Mouse (Mus musculus) forebrain, embryonic 12.5 days (tissue): ENCODE measurements around the gene Tspan2. TPM values are rescaled to one million over a fixed set of nuclear protein-coding genes. Genes with fewer than 3 reads are reported as not detected.

Experiments used
- ATAC-seq: fragments of 200-750 bp; cut with Nextera tagmentation; 2 replicates; pipeline ENCODE4 v1.8.0; 2017; ENCODE audit warnings: moderate TSS enrichment; ENCODE audit not compliant: low FRiP score
- H3K27ac ChIP-seq: fragments of 300-500 bp; sonication (generic); 2 replicates; pipeline ENCODE4 v1.5.1; 2016; ENCODE audit warnings: mild to moderate bottlenecking
- H3K27me3 ChIP-seq: fragments of 300-500 bp; sonication (generic); 2 replicates; pipeline ENCODE4 v1.6.1; 2016; ENCODE audit warnings: mild to moderate bottlenecking
- H3K36me3 ChIP-seq: fragments of 300-500 bp; sonication (generic); replicated peaks from 2 replicates; pipeline ENCODE4 v1.6.1; 2016; ENCODE audit warnings: mild to moderate bottlenecking
- H3K4me1 ChIP-seq: fragments of 300-500 bp; sonication (generic); 2 replicates; pipeline ENCODE4 v1.6.1; 2016
- H3K4me2 ChIP-seq: fragments of 300-500 bp; sonication (generic); 2 replicates; pipeline ENCODE4 v1.6.1; 2016; ENCODE audit warnings: mild to moderate bottlenecking, moderate library complexity
- H3K4me3 ChIP-seq: fragments of 300-500 bp; sonication (generic); replicated peaks from 2 replicates; pipeline ENCODE4 v1.5.1; 2016; ENCODE audit warnings: mild to moderate bottlenecking
- H3K9ac ChIP-seq: fragments of 300-500 bp; sonication (generic); 2 replicates; pipeline ENCODE4 v1.6.1; 2016; ENCODE audit warnings: mild to moderate bottlenecking
- H3K9me3 ChIP-seq: fragments of 300-500 bp; sonication (generic); 2 replicates; pipeline ENCODE4 v1.6.1; 2016
- WGBS: fragments of 180-500 bp; shearing (Covaris S2); methylation state at CpG from one replicate; pipeline ENCODE4 v1.1.7; 2016; 5-methylcytosine and 5-hydroxymethylcytosine counted together
- polyA plus RNA-seq: library from polyadenylated mRNA; unstranded; fragments of >200 nt; fragmentation: Nextera tagmentation; extraction: Ambion mirVana; gene quantifications from 2 replicates; pipeline ENCODE4 v1.2.1, GENCODE M21; 2016

Tspan2 gene
- polyA plus RNA-seq, 1 experiment from 2014 or later = 7.7 TPM

DNA sequence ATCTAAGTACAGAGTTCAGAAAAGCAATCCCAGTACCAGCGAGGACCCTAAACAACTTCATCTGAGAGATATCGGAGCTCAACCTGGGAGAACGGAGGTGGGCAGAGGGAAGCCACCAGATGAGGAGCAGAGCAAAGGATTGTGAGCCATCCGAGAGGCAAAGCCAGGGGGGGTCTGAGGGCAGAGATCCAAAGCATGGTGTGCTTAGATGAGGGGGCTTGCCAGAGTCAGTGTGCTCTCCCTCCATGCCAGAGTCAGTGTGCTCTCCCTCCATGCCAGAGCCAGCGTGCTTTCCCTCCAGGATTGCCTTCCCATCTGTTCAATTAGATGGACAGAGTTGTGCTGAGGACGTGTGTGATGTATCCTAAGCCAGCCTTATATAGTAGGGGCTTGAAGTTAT is 2.8 kb downstream of the Tspan2 start:
- no peak for ATAC-seq
- no peak overlapping the region for H3K9ac ChIP-seq
- H3K27ac ChIP-seq = no peak overlapping the region
- no peak overlapping the region for H3K4me2 ChIP-seq
- peaks cover 16% of the 10 kb centered on the region; the same call in 1 of the 2 replicates for H3K27me3 ChIP-seq
- no peaks in the 10 kb centered on the region for H3K36me3 ChIP-seq
- H3K9me3 ChIP-seq = no peaks in the 10 kb centered on the region
- WGBS = 82% methylated on average over 6 of the region's 6 CpGs
- H3K4me3 ChIP-seq = no peak overlapping the region
- peaks cover 15% of the 10 kb centered on the region for H3K4me1 ChIP-seq

GRCm38 (mm10) chr3:102738161-102738901 is 4.0 kb downstream of the Tspan2 start:
- Histone ChIP-seq H3K9me3 (no peaks in the 10 kb centered on the region), H3K9ac (no peak overlapping the region), H3K4me3 (no peak overlapping the region), H3K27ac (no peak overlapping the region), H3K36me3 (no peaks in the 10 kb centered on the region), H3K4me1 (peaks cover 24% of the 10 kb centered on the region), H3K4me2 (no peak overlapping the region; the same call in 1 of the 2 replicates), H3K27me3 (peaks cover 16% of the 10 kb centered on the region; the same call in 1 of the 2 replicates)
- ATAC-seq = no peak
- WGBS = 85% methylated on average over 10 of the region's 10 CpGs

GRCm38 (mm10) chr3:102738926-102739325 is 4.6 kb downstream of the Tspan2 start:
- Histone ChIP-seq H3K36me3 (no peaks in the 10 kb centered on the region), H3K9ac (no peak overlapping the region), H3K4me2 (no peak overlapping the region; the same call in 1 of the 2 replicates), H3K4me3 (no peak overlapping the region), H3K4me1 (peaks cover 30% of the 10 kb centered on the region), H3K27ac (no peak overlapping the region), H3K27me3 (peaks cover 13% of the 10 kb centered on the region; the same call in 1 of the 2 replicates), H3K9me3 (no peaks in the 10 kb centered on the region)
- 81% methylated on average over 6 of the region's 6 CpGs for WGBS
- no peak for ATAC-seq

DNA sequence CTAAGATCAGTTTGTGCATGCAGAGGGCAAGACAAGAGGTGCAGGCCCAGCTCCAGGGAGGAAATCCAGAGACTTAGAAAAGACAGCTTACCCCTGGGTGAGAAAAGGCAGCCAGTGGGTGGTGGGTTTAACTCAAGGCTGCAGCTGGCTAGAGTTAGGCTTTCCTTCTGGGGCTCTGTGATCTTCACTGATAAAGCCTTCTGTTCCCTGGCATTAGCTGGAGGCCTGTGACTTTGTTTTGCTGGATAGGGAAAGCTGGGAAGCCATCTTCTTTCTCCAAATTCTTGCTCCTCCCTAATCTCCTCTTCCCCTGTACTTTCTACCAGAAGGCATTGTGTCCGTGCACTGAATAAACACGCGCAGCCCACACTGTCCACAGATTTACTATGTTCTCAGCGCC is 8.4 kb downstream of the Tspan2 start:
- no peak for ATAC-seq

GRCm38 (mm10) chr3:102743202-102743601 is 8.9 kb downstream of the Tspan2 start:
- no peak overlapping the region for H3K4me2 ChIP-seq
- peak; percentile 58; the same call in 1 of the 2 replicates for ATAC-seq
- H3K9ac ChIP-seq = no peak overlapping the region
- peaks cover 34% of the 10 kb centered on the region for H3K4me1 ChIP-seq
- WGBS = 30% methylated on average over 4 of the region's 4 CpGs
- no peaks in the 10 kb centered on the region for H3K36me3 ChIP-seq
- no peaks in the 10 kb centered on the region for H3K27me3 ChIP-seq
- no peak overlapping the region for H3K27ac ChIP-seq
- H3K4me3 ChIP-seq = no peak overlapping the region
- H3K9me3 ChIP-seq = no peaks in the 10 kb centered on the region

More for the DNA sequence above, 8.4 kb downstream of the Tspan2 start:
- H3K9ac ChIP-seq = no peak overlapping the region
- no peak overlapping the region for H3K4me3 ChIP-seq
- no peaks in the 10 kb centered on the region for H3K9me3 ChIP-seq
- H3K27ac ChIP-seq = no peak overlapping the region
- no peaks in the 10 kb centered on the region for H3K36me3 ChIP-seq
- no peak overlapping the region for H3K4me2 ChIP-seq
- H3K27me3 ChIP-seq = no peaks in the 10 kb centered on the region
- 27% methylated on average over 4 of the region's 4 CpGs for WGBS
- peaks cover 31% of the 10 kb centered on the region for H3K4me1 ChIP-seq

DNA sequence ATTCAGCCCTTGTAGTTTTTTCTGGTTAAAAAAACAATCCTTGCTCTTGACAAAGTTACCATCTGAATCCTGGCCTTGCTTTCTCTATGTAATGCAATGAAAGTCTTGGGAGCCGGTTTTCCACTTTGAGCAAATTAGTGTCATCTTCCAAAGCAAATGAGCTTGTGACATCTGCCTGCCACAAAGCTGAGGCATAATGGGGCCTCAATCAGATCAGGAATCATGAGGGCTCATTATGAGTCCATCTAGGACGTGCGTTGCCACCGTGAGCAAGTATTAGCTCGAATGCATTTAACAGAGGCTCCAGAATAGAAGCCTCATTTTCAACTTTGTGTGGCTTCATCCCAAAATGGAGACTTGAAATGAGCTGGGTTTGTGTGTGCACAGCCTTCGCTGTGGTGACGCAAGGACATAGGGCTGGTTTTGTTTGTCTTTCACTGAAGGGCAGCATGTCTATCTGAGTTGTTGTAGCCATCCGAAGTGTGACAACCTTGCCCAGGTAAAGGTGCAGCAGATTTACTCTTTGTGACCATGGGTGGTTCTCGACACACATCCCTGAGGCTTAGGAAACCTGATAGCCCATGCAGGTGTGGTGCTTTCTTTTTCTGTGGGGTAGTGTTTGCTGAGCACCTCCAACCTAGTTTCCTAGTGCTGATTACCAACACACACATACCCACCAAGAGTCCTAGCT is 9.6 kb downstream of the Tspan2 start:
- H3K27ac ChIP-seq = no peak overlapping the region
- no peak overlapping the region for H3K4me2 ChIP-seq
- peaks cover 35% of the 10 kb centered on the region for H3K4me1 ChIP-seq
- no peak overlapping the region for H3K9ac ChIP-seq
- no peak overlapping the region for H3K4me3 ChIP-seq
- no peaks in the 10 kb centered on the region for H3K27me3 ChIP-seq
- H3K36me3 ChIP-seq = no peaks in the 10 kb centered on the region
- no peaks in the 10 kb centered on the region for H3K9me3 ChIP-seq
- 55% methylated on average over 9 of the region's 9 CpGs for WGBS
- ATAC-seq = peak; percentile 37; the same call in 1 of the 2 replicates

DNA sequence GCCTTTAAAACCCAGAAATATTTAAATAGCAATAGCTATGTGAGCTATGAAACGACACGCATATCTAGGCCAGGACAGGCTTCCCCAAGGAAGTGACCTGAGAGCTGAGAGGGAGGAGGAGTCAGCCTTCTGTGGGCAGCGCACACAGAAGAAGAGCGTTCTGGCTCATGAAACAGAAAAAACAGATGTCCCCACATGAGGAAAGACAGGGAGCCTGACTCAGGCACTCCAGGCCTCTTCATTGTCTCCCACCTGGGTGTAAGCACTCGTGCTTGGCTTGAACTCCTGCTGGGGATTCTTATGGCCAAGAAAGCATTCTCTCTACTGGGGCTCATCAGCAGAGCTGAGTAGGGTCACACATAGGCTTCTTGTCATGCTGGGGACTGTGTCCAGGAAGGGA is 10.3 kb downstream of the Tspan2 start:
- H3K4me2 ChIP-seq = no peak overlapping the region
- no peaks in the 10 kb centered on the region for H3K27me3 ChIP-seq
- no peak overlapping the region for H3K9ac ChIP-seq
- WGBS = 63% methylated on average over 5 of the region's 5 CpGs
- no peak overlapping the region for H3K27ac ChIP-seq
- H3K4me1 ChIP-seq = peaks cover 35% of the 10 kb centered on the region
- H3K9me3 ChIP-seq = no peaks in the 10 kb centered on the region
- no peaks in the 10 kb centered on the region for H3K36me3 ChIP-seq
- H3K4me3 ChIP-seq = no peak overlapping the region
- no peak for ATAC-seq

DNA sequence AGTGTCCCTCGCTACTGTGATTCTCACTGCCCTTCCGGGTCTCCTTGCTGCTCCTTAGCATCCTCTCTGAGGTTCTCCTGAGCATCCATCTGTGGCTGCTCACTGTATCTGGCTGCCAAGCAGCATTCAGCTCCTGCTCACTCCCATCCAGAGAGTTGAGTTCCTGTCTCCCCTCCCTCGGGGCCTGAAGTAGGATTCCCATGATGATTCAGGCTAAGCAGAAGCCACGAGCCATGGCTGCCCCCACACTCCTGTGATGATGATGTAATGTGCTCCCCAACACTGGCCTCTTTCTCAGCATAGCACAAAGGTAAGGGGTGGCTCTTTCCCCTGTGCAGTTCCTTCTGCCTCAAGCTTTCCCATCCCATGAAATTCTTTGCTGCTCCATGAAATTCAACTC is 11.8 kb downstream of the Tspan2 start:
- Histone ChIP-seq H3K4me2 (no peak overlapping the region), H3K4me1 (peaks cover 35% of the 10 kb centered on the region), H3K27ac (no peak overlapping the region), H3K9me3 (no peaks in the 10 kb centered on the region), H3K4me3 (no peak overlapping the region), H3K36me3 (no peaks in the 10 kb centered on the region), H3K27me3 (no peaks in the 10 kb centered on the region), H3K9ac (no peak overlapping the region)
- ATAC-seq = no peak
- WGBS = 86% methylated on average over 4 of the region's 4 CpGs

- Histone ChIP-seq H3K27me3 (no peaks in the 10 kb centered on the region), H3K4me3 (no peak overlapping the region), H3K9ac (no peak overlapping the region), H3K4me1 (peaks cover 29% of the 10 kb centered on the region), H3K4me2 (no peak overlapping the region), H3K9me3 (no peaks in the 10 kb centered on the region), H3K27ac (no peak overlapping the region), H3K36me3 (0 out of 2 replicates have a peak, but pooled peaks cover 3% of the 10 kb centered on the region)
- WGBS = 80% methylated on average over 3 of the region's 3 CpGs
- ATAC-seq = no peak
Observed at GRCm38 (mm10) chr3:102748038-102748437, 13.7 kb downstream of the Tspan2 start.

DNA sequence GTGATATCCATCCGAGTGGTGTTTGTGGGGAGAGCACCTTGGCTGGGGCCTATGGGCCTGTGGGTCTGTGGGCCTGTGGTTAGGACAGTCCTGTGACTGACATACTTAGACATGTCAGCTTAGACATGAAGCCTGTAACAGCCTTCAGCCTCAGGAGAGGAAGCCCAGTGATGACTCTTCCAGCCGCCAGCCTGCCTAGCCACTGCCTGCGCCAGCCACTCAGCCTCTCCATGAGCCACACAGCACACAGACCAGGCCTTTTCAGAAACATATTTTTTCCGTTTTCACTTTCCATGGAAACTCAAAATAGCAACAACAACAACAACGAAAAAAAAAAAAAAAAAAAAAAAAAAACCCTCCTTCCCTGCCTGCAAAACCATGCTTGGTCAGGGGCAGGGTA is 14.4 kb downstream of the Tspan2 start:
- Histone ChIP-seq H3K9me3 (no peaks in the 10 kb centered on the region), H3K4me3 (no peak overlapping the region), H3K4me1 (peaks cover 22% of the 10 kb centered on the region)

DNA sequence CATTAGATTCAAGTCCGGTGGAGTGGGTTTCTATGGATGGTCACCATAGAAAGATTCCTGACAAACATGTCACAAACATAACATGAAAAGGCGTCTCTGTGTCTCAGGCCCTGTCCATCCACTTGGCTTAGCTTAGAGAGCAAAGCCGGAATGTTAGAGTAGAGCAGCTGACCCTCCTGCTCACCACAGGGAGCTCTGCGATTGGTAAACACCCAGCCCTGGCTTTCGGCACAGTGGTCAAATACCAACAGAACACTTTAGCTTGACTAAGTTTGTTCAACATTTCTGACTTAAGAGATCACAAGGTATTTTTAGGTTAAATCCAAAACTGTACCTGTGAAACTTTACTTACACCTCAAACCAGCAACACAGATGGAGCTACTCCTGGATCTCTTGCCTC is 16.8 kb downstream of the Tspan2 start:
- no peak overlapping the region for H3K4me2 ChIP-seq
- H3K4me1 ChIP-seq = peaks cover 11% of the 10 kb centered on the region
- H3K4me3 ChIP-seq = no peak overlapping the region
- no peak for ATAC-seq
- H3K27me3 ChIP-seq = no peaks in the 10 kb centered on the region
- 82% methylated on average over 5 of the region's 5 CpGs for WGBS
- H3K9ac ChIP-seq = no peak overlapping the region
- 0 out of 2 replicates have a peak, but pooled peaks cover 3% of the 10 kb centered on the region for H3K36me3 ChIP-seq
- H3K27ac ChIP-seq = no peak overlapping the region
- no peaks in the 10 kb centered on the region for H3K9me3 ChIP-seq

More for the DNA sequence above, 14.4 kb downstream of the Tspan2 start:
- no peaks in the 10 kb centered on the region for H3K27me3 ChIP-seq
- H3K4me2 ChIP-seq = no peak overlapping the region
- no peak overlapping the region for H3K9ac ChIP-seq
- H3K36me3 ChIP-seq = 0 out of 2 replicates have a peak, but pooled peaks cover 3% of the 10 kb centered on the region
- no peak overlapping the region for H3K27ac ChIP-seq
- ATAC-seq = no peak
- WGBS = 88% methylated on average over 5 of the region's 5 CpGs

DNA sequence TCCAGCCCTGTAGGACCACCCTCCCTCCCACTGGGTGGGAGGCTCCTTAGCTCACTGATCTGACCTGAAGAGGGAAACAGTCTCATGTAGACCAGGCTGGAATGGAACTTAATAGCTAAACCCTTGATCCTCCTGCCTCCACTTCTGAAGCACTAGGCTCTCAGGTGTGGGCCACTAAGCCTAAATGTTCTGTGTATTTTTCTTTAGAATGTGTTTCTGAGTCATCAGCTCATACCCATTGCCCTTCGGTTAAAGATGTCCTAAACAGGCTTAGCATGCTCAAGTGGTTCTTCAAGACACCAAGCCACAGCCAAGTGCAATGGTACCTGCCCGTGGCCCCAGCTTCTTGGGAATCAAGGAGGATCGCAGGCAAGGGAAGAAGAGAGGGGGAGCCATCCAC is 17.2 kb downstream of the Tspan2 start:
- no peak for ATAC-seq
- H3K9ac ChIP-seq = no peak overlapping the region
- peaks cover 11% of the 10 kb centered on the region for H3K4me1 ChIP-seq
- H3K27ac ChIP-seq = no peak overlapping the region
- no peaks in the 10 kb centered on the region for H3K27me3 ChIP-seq
- no peak overlapping the region for H3K4me3 ChIP-seq
- H3K36me3 ChIP-seq = 0 out of 2 replicates have a peak, but pooled peaks cover 3% of the 10 kb centered on the region
- no peaks in the 10 kb centered on the region for H3K9me3 ChIP-seq
- 96% methylated on average over 3 of the region's 3 CpGs for WGBS
- H3K4me2 ChIP-seq = no peak overlapping the region
